ENCODE assay signal across 30 mouse cellular contexts in the genomic region with DNA sequence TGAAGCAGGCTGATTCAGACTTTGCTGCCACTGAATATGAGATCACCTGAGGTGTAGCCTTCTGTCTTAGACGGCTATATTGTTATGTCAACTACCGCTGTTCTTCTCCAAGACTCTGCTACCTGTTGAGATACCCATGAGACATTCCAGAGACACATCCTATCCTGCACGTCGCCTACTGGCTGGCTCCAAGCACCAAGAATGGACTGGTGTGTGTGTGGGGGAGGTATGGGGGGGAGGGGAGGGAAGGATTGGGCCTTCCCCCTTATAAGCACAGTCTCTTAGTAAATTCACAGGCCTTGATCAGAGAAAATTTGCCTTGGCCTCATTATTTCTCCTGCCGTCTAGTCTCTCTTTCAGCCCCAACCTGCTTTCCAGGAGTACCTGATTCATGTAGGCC. TPM values are rescaled to one million over a fixed set of nuclear protein-coding genes. Genes with fewer than 3 reads are reported as not detected.
"Had no signal": no experiment of that assay in that cellular context is flagged by ENCODE, and none has a peak within 500 bp of the region (broad histone marks: within the 10 kb centered on the region; RNA-seq: fewer than 3 reads in every experiment).

No protein-coding gene starts in this region.

- H3K27ac ChIP-seq: kidney, postnatal 0 days; layer of hippocampus, adult 2 months; left cerebral cortex, adult 2 months; limb, embryonic 12.5 days; limb, embryonic 15.5 days; liver, embryonic 14.5 days; lung, embryonic 15.5 days; neural tube, embryonic 12.5 days; neural tube, embryonic 15.5 days had no signal

- ATAC-seq: liver, postnatal 0 days had no signal

- H3K4me1 ChIP-seq: limb, embryonic 15.5 days; lung, embryonic 15.5 days; neural tube, embryonic 12.5 days; neural tube, embryonic 15.5 days had no signal

- H3K9me3 ChIP-seq: lung, embryonic 15.5 days; neural tube, embryonic 15.5 days had no signal

- H3K9ac ChIP-seq: limb, embryonic 12.5 days; limb, embryonic 15.5 days; liver, embryonic 14.5 days; liver, postnatal 0 days; lung, embryonic 15.5 days; neural tube, embryonic 12.5 days; neural tube, embryonic 15.5 days had no signal

- H3K4me3 ChIP-seq: layer of hippocampus, adult 2 months; left cerebral cortex, adult 2 months; limb, embryonic 12.5 days; limb, embryonic 15.5 days; lung, embryonic 15.5 days; megakaryocyte, embryonic 14.5 days; neural tube, embryonic 12.5 days; neural tube, embryonic 15.5 days had no signal

- H3K4me2 ChIP-seq: limb, embryonic 12.5 days; limb, embryonic 15.5 days; liver, embryonic 11.5 days; lung, embryonic 15.5 days; midbrain, embryonic 11.5 days; neural tube, embryonic 12.5 days; neural tube, embryonic 15.5 days had no signal

- H3K36me3 ChIP-seq: limb, embryonic 12.5 days; limb, embryonic 15.5 days; lung, embryonic 15.5 days; neural tube, embryonic 12.5 days; neural tube, embryonic 15.5 days had no signal

- DNase-seq: kidney, adult 2 months; kidney, postnatal 25 days; layer of hippocampus, postnatal 36 days; left cerebral cortex, postnatal 4 days; liver, postnatal 0 days; lung, postnatal 10 days; lung, postnatal 36 days; midbrain, embryonic 14.5 days; retina, postnatal 1 day; right cerebral cortex, postnatal 25 days; thymus, adult 18-20 months; thymus, postnatal 36 days had no signal

- H3K27me3 ChIP-seq: limb, embryonic 12.5 days; limb, embryonic 15.5 days; lung, embryonic 15.5 days; neural tube, embryonic 12.5 days; neural tube, embryonic 15.5 days had no signal

RNA-seq across cellular contexts. Expression of gene 1700029P11Rik, which starts 12.5 kb away (rescaled TPM):
- polyA plus RNA-seq: kidney, embryonic 14.5 days; kidney, postnatal 0 days; large intestine, adult 2 months; limb, embryonic 12.5 days; limb, embryonic 15.5 days; liver, embryonic 11.5 days; liver, embryonic 14.5 days; liver, postnatal 0 days; lung, embryonic 15.5 days; midbrain, embryonic 11.5 days; midbrain, embryonic 14.5 days; neural tube, embryonic 12.5 days; neural tube, embryonic 15.5 days; small intestine, adult 2 months; spleen, adult 2 months; stomach, embryonic 16.5 days; urinary bladder, adult 2 months had no signal
